Mouse (Mus musculus) heart, embryonic 14.5 days (tissue): Measurements from ENCODE around the gene Ints6l. TPM values are rescaled to one million over a fixed set of nuclear protein-coding genes. Genes with fewer than 3 reads are reported as not detected.

Source experiments
- ATAC-seq: fragments of 200-750 bp; cut with Nextera tagmentation; 2 replicates; pipeline ENCODE4 v1.8.0; 2017; ENCODE audit warnings: low read depth, moderate TSS enrichment; ENCODE audit not compliant: insufficient number of reproducible peaks, insufficient read depth, low FRiP score
- H3K27ac ChIP-seq, 2 experiments: fragments of 200-500 bp in 1 of 2; fragments of 300-500 bp in 1 of 2; sonication (generic) in 1 of 2; replicated peaks in 1 of 2; 2 replicates each; pipeline ENCODE4 v1.5.1; 2012 to 2014; ENCODE audit warnings: low read depth in 2 of 2, low read length in 2 of 2, control low read depth in 1 of 2, mild to moderate bottlenecking in 1 of 2, mixed read lengths in 1 of 2; ENCODE audit not compliant: control insufficient read depth in 1 of 2, insufficient read depth in 1 of 2
- H3K27me3 ChIP-seq: fragments of 300-500 bp; sonication (generic); 2 replicates; pipeline ENCODE4 v1.6.1; 2014; ENCODE audit warnings: mild to moderate bottlenecking, low read length, control low read depth; ENCODE audit not compliant: control insufficient read depth, insufficient read depth
- H3K36me3 ChIP-seq: fragments of 300-500 bp; sonication (generic); 2 replicates; pipeline ENCODE4 v1.6.1; 2014; ENCODE audit warnings: mild to moderate bottlenecking, control low read depth, low read length, mixed read lengths; ENCODE audit not compliant: control insufficient read depth, insufficient read depth
- H3K4me1 ChIP-seq, 2 experiments: fragments of 200-500 bp in 1 of 2; fragments of 300-500 bp in 1 of 2; sonication (generic) in 1 of 2; 2 replicates each; pipeline ENCODE4 v1.6.1; 2012 to 2014; ENCODE audit warnings: low read length in 2 of 2, control low read depth in 1 of 2, mixed read lengths in 1 of 2; ENCODE audit not compliant: control insufficient read depth in 2 of 2, insufficient read depth in 2 of 2
- H3K4me2 ChIP-seq: fragments of 300-500 bp; sonication (generic); 2 replicates; pipeline ENCODE4 v1.6.1; 2014; ENCODE audit warnings: mild to moderate bottlenecking, low read length
- H3K4me3 ChIP-seq, 2 experiments: fragments of 200-500 bp in 1 of 2; fragments of 300-500 bp in 1 of 2; sonication (generic) in 1 of 2; 2 replicates each; pipeline ENCODE4 v1.5.1; 2012 to 2014; ENCODE audit warnings: low read length in 2 of 2, mild to moderate bottlenecking in 2 of 2, control low read depth in 1 of 2, low read depth in 1 of 2, moderate library complexity in 1 of 2; ENCODE audit not compliant: control insufficient read depth in 1 of 2, insufficient read depth in 1 of 2
- H3K9ac ChIP-seq: fragments of 300-500 bp; sonication (generic); 2 replicates; pipeline ENCODE4 v1.6.1; 2014; ENCODE audit warnings: mild to moderate bottlenecking, low read length
- H3K9me3 ChIP-seq: fragments of 300-500 bp; sonication (generic); 2 replicates; pipeline ENCODE4 v1.6.1; 2016; ENCODE audit warnings: low read length, control low read depth; ENCODE audit not compliant: control insufficient read depth
- WGBS: fragments of 180-500 bp; shearing (Covaris S2); extraction: QIAGEN DNeasy Blood & Tissue Kit; methylation state at CpG from one replicate; pipeline ENCODE4 v1.1.7; 2014; 5-methylcytosine and 5-hydroxymethylcytosine counted together
- polyA plus RNA-seq: library from polyadenylated mRNA; unstranded; fragments of >200 nt; fragmentation: Nextera tagmentation; extraction: Ambion mirVana; gene quantifications from 2 replicates; pipeline ENCODE4 v1.2.1, GENCODE M21; 2014

Gene Ints6l
- polyA plus RNA-seq: 14.2 and 17.9 TPM in 2 replicates

- Histone ChIP-seq H3K4me3 (peak within 1 kb of the TSS; percentile 60 to 87), H3K4me2 (peak within 1 kb of the TSS; percentile 72), H3K4me1 (no peaks in the 10 kb centered on the region; a peak in 1 of 4 replicates), H3K36me3 (no peaks in the 10 kb centered on the region), H3K27ac (peak within 1 kb of the TSS; percentile 94 to 97), H3K27me3 (no peaks in the 10 kb centered on the region), H3K9ac (peak within 1 kb of the TSS; percentile 81), H3K9me3 (no peaks in the 10 kb centered on the region)
- peak; percentile 70 for ATAC-seq
- WGBS: 28% methylated on average over 22 of the region's 22 CpGs
Observed at GRCm38 (mm10) chrX:56454671-56455371, at the start of gene Ints6l. Ints6l (plus strand) TSS chrX:56454857.

DNA sequence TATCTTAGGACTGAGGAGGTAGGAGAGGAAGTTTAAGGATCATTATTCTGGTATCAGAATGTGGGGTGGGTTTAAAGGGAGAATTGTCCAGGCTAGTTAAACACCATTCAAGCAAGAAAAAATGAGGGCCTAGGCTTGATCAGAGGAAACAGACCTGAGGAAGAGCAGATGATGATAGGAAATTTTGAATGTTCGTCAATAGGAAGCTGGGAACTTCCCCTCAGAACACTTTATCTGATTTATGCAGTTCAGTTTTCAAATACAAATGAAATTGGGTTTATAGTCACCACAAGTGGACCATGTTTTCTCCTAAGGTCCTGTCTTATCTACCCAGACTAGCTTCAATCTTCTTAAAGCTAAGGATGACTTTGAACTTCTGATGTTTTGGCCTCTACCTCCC is 49.2 kb upstream of the Ints6l start:
- Histone ChIP-seq H3K27me3 (no peaks in the 10 kb centered on the region), H3K27ac (no peak overlapping the region), H3K4me1 (no peaks in the 10 kb centered on the region), H3K9ac (no peak overlapping the region), H3K9me3 (no peaks in the 10 kb centered on the region), H3K36me3 (no peaks in the 10 kb centered on the region), H3K4me2 (no peak overlapping the region), H3K4me3 (no peak overlapping the region)
- no peak for ATAC-seq
- WGBS: 41% methylated on average over 1 of the region's 1 CpGs

DNA sequence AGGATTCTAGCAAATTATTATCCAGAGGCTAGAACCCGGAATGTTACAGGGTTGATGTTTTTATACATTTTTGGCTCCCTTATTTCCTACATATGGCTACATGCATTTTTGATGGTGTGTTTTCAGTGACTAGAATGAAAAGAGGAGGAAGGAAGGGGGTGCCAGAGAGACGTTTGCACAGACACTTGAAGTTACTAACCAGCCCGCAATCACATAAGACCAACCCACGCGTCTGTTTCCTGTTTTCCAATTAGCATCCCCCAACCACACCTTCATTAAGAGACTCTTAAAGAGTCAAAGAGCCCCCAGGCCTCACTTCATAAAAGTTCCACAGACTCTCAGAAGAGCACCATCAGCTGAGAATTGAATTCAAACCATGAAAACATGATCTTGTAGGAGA is 48.5 kb upstream of the Ints6l start:
- Histone ChIP-seq H3K4me3 (no peak overlapping the region), H3K9me3 (no peaks in the 10 kb centered on the region), H3K9ac (no peak overlapping the region), H3K36me3 (no peaks in the 10 kb centered on the region), H3K27me3 (no peaks in the 10 kb centered on the region), H3K4me2 (no peak overlapping the region), H3K27ac (no peak overlapping the region), H3K4me1 (no peaks in the 10 kb centered on the region)
- WGBS: 64% methylated on average over 5 of the region's 5 CpGs
- ATAC-seq: no peak

GRCm38 (mm10) chrX:56416277-56416676 is 38.4 kb upstream of the Ints6l start:
- Histone ChIP-seq H3K4me1 (peaks cover 0 to 7% of the 10 kb centered on the region in 2 experiments; a peak in 1 of 4 replicates), H3K36me3 (no peaks in the 10 kb centered on the region), H3K9ac (no peak overlapping the region), H3K4me2 (no peak overlapping the region), H3K27ac (no peak overlapping the region), H3K27me3 (no peaks in the 10 kb centered on the region), H3K9me3 (no peaks in the 10 kb centered on the region), H3K4me3 (no peak overlapping the region)
- 55% methylated on average over 3 of the region's 3 CpGs for WGBS
- ATAC-seq: no peak

DNA sequence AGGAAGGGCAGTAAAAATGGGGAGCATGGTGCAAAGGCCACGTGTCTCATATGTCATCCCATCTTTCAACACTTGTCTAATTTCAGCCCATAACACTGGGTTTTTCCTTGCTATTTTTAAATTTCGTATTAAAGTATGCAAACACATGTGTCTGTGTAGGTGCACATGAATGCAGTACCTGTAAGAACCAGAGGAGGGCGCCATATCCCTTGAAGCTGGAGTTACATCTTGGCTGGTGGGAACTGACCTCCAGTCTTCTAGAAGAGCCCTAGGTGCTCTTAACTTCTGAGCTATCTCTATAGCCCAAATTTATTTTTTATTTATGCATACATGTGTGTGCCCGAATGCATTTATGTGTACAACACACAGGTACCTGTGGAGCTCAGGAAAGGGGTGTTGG is 37.1 kb upstream of the Ints6l start:
- Histone ChIP-seq H3K4me1 (peaks cover 0 to 7% of the 10 kb centered on the region in 2 experiments; a peak in 1 of 4 replicates), H3K27me3 (no peaks in the 10 kb centered on the region)
- WGBS: 62% methylated on average over 4 of the region's 4 CpGs

GRCm38 (mm10) chrX:56430601-56431000 is 24.1 kb upstream of the Ints6l start:
- no peak for ATAC-seq
- no peak overlapping the region for H3K9ac ChIP-seq
- no peaks in the 10 kb centered on the region for H3K4me1 ChIP-seq
- no peak overlapping the region for H3K4me2 ChIP-seq
- no peak overlapping the region for H3K27ac ChIP-seq
- no peaks in the 10 kb centered on the region for H3K27me3 ChIP-seq
- H3K4me3 ChIP-seq: no peak overlapping the region
- WGBS: 32% methylated on average over 2 of the region's 2 CpGs
- no peaks in the 10 kb centered on the region for H3K36me3 ChIP-seq
- no peaks in the 10 kb centered on the region for H3K9me3 ChIP-seq

More for the DNA sequence above, 37.1 kb upstream of the Ints6l start:
- Histone ChIP-seq H3K4me3 (no peak overlapping the region), H3K27ac (no peak overlapping the region), H3K9me3 (no peaks in the 10 kb centered on the region), H3K36me3 (no peaks in the 10 kb centered on the region), H3K9ac (no peak overlapping the region), H3K4me2 (no peak overlapping the region)
- ATAC-seq: no peak

- Histone ChIP-seq H3K27ac (no peak overlapping the region), H3K4me3 (no peak overlapping the region), H3K4me2 (no peak overlapping the region), H3K9ac (no peak overlapping the region), H3K9me3 (no peaks in the 10 kb centered on the region), H3K36me3 (no peaks in the 10 kb centered on the region), H3K27me3 (no peaks in the 10 kb centered on the region), H3K4me1 (no peaks in the 10 kb centered on the region; a peak in 1 of 4 replicates)
- ATAC-seq: no peak
- 41% methylated on average over 7 of the region's 7 CpGs for WGBS
Observed at GRCm38 (mm10) chrX:56435758-56436283, 18.8 kb upstream of the Ints6l start.
